Mouse (Mus musculus) heart, adult 11 months (tissue): ENCODE data around the gene Slc10a3.
"Not testable (repeated sequence)": the region's sequence is repeated elsewhere in the genome, so short reads cannot be mapped to it uniquely, and the experiment has no call there.

Experiments
- DNase-seq: peaks from one replicate; pipeline ENCODE4 v3.0.0; 2022

The Slc10a3 gene

DNA sequence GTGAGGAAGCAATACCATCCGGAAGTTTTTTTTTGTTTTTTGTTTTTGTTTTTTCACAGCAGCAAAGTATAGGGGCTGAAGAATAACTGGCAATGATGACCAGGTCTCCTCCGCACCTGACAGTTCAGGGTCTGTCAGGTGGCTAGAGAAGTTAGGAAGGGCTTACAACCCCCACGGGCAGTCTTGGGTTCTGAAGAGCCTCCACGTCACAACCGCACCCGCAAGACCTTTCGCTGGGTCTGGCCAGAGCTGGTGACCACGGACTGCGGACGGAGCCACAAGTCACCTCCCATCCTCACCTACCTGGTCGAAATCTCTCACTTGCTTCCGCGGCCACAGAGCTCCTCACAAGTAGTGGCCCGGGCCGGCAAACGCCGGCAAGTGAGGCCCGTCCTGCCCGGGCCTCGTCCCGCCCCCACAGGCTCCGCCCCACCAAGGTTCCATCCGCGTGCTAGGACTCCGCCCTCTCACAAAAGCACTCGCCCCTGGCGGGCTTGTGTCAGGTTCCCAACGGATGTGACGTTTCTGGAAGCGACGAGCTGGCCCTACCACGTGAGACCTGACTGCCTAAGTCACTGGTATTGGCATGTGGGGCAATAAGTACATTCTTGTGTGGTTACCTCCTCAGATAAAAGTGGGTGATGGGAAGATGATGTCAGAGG is at the start of gene Slc10a3, which contains the start of gene Ubl4a:
Slc10a3 (minus strand) TSS at position 462 of the 662 bp plus-strand sequence.
Ubl4a (minus strand) TSS at position 331 of the 662 bp plus-strand sequence.
- peak; percentile 99 for DNase-seq

DNA sequence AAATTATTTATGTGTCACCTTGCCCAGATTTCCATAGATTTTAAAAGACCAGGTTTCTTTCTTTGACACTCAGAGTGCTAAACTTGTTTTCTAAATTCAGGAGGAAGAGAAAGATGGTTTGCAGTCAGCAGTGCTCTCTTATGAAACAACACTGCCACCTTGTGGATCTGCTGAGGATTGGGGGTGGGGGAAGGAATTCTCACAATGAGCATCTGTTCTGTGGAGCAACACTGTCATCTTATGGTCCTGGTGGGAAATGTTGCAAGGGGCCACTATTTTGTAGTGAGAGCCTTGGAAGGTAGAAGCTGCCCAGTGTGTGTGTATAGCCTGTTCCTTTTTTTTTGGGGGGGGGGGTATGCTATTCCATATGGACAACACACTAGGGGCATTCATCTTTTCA is 40.2 kb upstream of the Slc10a3 start:
- DNase-seq = peak; percentile 95

DNA sequence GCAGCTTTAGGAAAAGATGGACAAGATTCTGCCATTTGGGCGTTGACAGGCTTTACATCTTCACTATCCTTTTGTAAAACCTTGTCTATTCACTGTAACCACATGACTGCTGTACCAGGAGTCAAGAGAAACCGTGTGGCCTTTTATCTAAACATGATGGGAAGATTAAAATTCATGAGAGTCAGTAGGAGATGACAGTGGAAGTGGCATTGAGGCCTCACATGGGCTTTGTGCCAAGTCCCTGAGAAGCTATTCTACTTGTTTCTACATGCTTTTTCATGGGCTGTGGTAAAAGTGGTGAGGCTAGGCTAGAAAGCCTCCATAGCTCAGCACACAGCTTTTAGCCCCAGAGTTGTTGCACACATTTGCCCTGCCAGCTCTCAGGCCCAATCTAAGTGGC is 35.2 kb upstream of the Slc10a3 start:
- DNase-seq = no peak

DNA sequence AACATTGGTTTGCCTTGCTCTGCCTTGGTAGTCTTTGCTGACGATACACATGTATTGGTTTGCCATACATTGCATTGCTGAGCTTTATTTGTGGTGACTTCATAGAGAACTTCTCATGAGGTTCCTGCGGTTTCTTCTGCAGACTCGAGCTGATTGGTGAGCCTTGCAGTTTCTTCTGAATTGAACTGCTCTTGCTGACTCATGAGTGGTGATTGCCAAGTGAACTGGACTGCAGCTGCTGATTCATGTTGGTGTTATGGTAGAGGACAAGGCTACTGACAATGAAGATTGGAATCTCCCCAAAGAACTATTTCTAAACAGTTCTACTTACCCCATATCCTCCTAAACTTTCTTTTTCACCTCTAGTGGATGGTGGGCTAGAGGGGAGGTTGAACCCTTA is 27.0 kb upstream of the Slc10a3 start:
- no peak for DNase-seq

DNA sequence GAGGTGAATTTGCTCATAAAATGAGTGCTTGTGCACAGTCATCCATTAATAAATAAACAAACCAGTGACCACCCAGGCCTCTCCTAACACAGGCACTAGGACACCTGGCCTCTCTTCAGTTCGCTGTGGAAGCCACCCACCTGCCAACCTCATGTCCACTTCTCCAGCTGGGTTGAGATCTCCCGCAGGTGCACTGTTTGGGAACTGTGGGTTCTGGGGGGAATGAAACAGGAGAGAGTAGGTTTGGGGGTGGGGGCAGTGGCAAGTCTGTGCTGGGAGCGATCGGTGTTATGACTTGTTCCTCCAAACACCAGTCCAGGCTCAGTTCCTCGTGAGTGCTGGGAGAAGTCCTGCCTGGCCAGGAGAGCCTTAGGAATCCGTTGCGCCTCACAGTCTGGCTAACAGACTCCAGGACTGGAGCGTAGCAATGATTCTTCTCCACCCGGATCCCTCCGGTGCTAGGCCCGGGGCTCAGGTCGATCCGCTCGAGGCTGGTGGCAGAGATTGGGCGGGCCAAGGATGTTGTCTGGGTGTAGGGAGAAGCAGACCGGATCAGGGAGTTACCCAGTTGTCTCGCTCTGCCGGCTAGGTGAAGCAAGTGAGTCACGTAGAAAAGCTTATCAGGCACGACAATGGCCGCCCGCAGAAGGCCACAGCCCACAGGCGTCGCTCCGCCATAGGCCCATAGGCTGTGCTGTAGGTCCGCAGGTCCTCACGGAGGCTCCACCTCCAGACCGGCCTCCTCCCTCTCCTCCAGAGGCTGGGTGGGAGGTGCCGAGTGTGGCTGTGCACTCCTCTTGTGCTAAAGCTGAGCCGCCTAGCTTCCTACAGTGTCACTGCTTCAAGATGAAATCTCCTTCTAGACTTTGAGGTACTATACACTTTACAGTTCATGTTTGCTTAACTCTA is 19.6 kb upstream of the Slc10a3 start, which contains the start of the genes Fam3a and Ikbkg:
Fam3a (minus strand) TSS at position 738 of the 909 bp plus-strand sequence.
Ikbkg (plus strand) TSS at position 756 of the 909 bp plus-strand sequence.
- peak; percentile 99 for DNase-seq

DNA sequence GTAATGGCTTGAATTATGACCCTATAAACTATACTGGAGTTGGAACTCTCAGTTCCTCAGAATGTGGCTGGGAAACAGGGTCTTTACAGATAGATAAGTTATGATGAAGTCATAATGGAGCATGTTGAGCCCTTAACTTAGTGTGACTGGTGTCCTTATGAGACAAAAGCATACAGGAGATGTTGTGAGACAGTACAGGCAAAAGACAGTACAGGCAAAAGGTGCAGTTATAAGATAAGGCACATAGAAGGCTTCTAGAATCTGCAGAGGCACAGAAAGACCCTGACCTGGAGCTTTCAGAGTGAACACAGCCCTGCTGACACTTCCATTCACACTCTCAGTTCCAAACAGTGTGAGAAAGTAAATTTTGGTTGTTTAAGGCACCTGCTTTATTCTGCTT is 15.0 kb upstream of the Slc10a3 start:
- no peak for DNase-seq

DNA sequence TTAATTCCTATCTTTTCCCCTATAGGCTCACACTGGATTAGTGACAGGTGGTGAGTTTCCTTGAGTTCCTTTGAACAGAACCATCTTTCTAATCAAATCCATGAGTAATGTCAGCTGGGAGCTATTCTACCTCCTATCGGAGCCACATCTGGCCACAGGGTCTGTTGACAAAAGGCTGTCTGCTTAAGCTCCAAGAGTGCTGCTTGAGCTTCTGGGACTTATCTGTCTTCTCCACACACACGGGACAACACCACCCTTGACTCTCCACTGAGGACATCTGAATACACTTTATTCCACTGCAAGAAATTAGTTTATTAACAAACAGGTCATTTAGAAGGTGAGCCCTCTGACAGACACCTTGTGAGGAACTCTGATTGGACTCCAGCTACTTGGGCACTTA is 11.3 kb upstream of the Slc10a3 start:
- DNase-seq = no peak

DNA sequence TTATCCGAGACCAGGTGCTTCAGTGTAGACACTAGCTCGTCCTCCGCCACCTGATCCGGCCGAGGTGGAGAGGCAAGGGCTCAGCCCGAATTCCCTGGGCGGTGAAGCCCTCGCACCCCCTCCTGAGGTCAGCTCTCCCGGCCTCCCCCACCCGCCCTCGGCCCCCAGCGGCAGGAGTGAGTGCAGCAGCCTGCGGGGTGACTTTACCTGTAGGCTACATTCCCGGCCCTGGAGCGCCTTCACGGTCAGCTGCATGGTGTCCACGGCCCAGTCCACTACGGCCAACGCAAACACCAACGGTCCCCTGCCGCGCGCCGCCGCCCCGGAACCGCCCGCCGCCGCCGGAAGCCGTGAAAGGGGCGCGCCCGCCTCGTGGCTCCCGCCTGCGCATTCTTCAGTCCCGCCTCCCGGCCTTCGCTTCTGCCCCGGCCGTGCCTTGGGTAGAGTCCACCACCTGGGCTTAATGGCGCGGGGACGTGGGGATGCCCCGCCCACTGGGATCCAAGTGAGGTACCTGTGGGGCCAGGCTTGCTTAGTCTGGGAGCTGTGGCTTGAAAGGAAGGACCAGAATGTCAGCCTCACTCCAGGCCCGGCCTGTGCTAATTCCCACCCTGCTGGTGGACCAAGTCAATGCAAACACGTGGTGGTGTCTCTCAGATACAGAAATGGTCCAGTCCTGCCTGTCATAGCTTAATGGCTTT is 4.8 kb downstream of the Slc10a3 start:
- peak; percentile 97 for DNase-seq

DNA sequence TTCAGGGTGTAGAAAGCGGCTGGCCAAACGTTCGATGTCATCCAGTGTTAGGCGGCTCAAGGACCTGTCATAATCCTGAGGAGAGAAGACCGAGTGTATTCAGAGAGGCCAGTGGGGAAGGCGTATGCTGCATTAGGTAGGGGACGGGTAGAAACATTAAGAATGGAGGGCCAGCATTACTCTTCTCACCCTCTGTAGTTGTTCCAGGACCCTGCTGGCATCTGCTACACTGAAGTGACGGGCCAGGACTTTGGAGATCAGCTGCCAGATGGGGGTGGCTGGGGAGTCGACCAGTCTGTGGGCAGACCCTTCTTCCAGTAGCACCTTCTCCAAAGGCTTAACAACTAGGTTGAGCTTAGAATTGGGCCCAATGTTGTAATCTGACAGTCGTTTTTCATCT is 5.6 kb downstream of the Slc10a3 start:
- peak; percentile 70 for DNase-seq

DNA sequence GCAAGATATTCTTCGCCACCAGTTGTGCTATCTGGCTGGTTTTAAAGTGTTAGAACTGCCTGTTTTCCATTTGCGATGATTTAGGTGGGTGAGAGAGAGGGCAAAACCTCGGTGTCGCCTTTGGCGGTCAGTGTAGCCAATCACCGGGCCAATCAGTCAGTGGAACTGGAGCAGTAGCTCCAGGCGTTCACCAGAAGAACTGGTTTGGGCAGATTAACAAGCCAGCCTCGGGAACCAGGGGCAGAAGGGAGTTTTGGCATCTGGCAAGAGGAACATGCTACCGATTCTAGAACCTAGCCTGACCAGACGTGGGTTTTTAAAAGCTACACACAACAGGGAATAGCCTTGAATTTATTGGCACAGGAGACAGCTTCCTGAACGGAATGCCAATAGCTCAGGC is 14.0 kb downstream of the Slc10a3 start:
- DNase-seq = no peak

DNA sequence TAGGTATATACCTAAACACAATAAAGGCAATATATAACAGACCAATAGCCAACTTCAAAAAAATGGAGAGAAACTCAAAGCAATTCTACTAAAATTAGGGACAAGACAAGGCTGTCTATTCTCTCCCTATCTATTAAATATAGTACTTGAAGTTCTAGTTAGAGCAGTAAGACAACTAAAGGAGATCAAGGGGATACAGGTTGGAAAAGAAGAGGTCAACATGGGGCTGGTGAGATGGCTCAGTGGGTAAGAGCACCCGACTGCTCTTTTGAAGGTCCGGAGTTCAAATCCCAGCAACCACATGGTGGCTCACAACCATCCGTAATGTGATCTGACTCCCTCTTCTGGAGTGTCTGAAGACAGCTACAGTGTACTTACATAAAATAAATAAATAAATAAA is 16.1 kb downstream of the Slc10a3 start:
- not testable (repeated sequence) for DNase-seq

DNA sequence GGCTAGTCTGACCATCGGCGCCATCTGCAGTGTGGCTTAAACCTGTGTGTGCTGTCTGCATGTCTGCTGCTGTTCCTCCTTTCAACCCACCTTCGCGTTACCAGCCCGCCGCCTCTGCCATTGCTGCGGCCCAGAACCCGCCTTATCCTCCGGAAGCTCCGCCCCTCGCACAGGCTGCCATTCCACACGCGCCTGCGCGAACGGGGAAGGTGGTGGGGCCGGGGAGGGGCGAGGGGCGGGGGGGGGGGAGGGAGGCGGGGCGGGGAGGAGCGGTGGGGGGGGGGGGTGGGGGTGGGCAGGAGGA is 19.7 kb downstream of the Slc10a3 start, which contains the start of gene Lage3:
Lage3 (minus strand) TSS at position 152 of the 304 bp plus-strand sequence.
- DNase-seq = peak; percentile 99

DNA sequence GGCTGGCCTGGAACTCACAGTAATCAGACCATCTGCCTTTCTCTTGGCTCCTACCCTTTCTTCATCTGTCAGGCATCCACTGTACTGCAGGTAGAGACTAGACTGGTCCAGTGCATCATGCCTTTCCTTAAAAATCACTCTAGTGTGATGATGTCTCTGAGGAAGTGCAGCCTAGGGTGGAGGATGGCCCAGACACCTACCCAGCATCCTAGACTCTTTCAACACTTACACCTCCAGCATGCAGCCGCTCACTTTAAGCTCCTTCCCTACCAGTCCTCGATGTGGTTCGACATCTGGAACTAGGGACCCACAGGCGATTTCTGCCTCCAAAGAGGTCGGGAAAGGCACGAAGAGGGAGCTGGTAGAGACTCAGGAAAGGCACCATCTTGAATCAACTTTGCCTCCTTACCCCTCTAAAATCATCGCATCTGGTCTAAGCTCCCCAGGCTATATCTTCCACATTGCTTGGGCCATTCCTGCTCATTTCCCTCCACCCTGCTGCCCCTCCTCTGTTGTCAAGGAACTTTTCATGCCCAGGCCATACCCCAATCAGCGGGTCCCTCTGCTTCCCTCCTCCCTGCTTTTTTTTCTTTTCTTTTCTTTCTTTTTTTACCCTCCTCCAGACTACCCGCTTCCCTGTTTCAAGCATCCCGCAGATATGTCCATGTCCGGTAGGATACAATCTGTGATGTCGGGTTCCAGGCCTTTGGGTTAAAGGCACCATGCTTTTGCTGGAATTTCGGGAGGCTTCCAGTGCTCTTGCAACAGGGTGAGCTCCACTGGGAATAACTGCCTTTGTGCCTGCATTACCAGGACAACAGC is 20.3 kb downstream of the Slc10a3 start:
- no peak for DNase-seq

DNA sequence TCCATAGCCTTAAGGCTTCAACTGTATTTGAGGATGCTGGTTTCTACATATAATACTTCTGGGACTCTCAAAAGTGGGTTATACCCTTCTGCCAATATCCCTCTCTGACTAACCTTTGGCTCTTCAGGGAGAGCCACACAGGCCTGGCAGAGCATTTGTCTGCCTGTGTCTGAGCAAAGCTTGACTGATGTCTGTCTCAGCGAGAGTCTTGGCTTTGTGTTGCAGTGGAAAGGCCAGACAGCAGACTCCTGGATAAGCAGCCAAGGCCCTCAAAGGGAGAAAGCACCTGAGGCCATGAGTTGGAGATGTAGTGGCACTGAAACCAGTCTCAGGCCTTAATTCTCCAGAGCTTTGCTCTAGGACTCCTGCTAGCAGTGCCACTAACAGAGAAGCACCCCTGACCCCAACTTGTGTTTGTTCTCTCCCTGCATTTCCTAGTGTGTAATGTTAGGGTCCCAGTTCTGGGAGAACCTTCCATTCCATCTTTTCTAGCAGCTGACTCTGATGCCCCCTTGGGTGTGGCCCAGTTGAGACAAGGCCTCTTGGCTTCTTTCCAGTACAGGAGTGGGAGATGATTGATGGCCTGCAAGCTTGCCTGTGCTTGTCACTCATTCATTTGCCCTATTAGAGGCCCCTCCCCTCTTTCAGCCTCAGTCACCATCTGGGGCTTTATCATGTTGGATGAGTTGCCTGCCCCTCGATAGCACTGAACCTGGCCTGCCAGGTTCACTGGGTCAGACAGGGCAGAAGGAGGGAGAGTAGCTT is 42.8 kb downstream of the Slc10a3 start:
- DNase-seq = peak; percentile 25

DNA sequence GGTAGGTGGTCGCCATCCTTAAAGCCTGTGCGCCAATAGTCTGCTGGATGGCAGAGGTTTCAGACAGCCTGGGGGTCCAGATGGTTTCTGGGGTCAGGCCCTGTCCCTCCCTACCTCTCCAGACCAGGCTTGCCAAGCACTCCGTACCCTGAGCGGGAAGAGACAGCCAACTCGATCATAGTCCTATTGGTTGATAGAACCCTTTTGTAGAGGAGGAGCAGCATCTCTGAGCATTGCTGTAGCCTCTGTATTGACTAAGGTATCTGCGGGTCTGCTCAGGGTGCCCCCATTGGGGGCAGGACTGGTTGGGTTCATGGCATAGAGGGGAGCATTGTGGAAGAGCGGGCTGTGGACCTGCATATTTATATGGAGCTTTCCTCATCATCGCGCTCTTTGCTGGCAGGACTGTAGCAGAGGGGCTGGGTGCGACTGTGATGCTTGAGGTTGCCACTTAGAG is 43.9 kb downstream of the Slc10a3 start:
- no peak for DNase-seq

DNA sequence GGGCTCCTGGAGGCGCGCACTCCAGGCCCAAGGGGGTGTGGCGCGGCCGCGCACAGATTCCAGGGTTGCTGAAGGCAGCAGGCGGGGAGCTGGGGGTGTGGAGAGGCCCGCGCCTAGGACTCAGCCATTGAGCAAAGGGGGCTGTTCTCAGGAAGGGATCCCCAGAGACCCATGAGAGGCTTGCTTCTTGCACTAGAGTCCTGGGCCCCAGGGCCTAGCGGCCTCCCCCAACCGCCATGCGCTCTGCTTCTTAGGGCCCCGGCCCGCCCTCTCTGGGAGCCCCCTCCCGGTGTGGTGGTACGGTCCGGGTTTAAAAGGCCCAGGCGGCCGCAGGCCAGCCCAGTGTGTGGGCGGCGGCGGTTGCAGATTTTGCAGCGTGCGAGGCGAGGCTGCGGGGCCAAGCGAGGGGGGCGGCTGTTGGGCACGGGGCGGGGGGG is 44.4 kb downstream of the Slc10a3 start, which contains the start of gene Plxna3:
Plxna3 (plus strand) TSS at position 342 of the 437 bp plus-strand sequence.
- DNase-seq = peak; percentile 97
